Mouse (Mus musculus) gastrocnemius, postnatal 10 days (tissue): ENCODE data around the gene Kctd18. TPM values are rescaled to one million over a fixed set of nuclear protein-coding genes. Genes with fewer than 3 reads are reported as not detected.
"Not testable (repeated sequence)": the region's sequence is repeated elsewhere in the genome, so short reads cannot be mapped to it uniquely, and the experiment has no call there.

Source experiments
- DNase-seq: peaks from one replicate; pipeline ENCODE4 v3.0.0; 2021; ENCODE audit warnings: mixed read lengths
- long read RNA-seq, 2 experiments: library from polyadenylated mRNA; stranded (forward); transcript quantifications; one replicate each; pipeline ENCODE4 v2.0.0; 2021
- total RNA-seq, 2 experiments: library from RNA; stranded (reverse); gene quantifications; 2 replicates each; pipeline ENCODE4 v1.2.3; 2021

Kctd18 gene
- total RNA-seq, result 1 to 10 TPM; 7.7 to 8.0 TPM
- long read RNA-seq, experiment 1, partial matches to known transcripts, result 1 of 9 reads
- long read RNA-seq, experiment 1, other reads (novel, unspliced or antisense), result 6 of 9 reads
- long read RNA-seq, experiment 2, partial matches to known transcripts, result 1 of 9 reads
- long read RNA-seq, experiment 2, other reads (novel, unspliced or antisense), result 5 of 9 reads

GRCm38 (mm10) chr1:58018856-58019255 lies at the start of gene Kctd18:
TSS of gene Kctd18 (minus strand) at chr1:58018956.
- no peak for DNase-seq

GRCm38 (mm10) chr1:58065606-58066005 lies 46.9 kb upstream of the Kctd18 start:
- no peak for DNase-seq

- DNase-seq, result no peak
These were observed 46.4 kb upstream of the Kctd18 start for GRCm38 (mm10) chr1:58065151-58065550.

- no peak for DNase-seq
These were observed 43.4 kb upstream of the Kctd18 start for GRCm38 (mm10) chr1:58062131-58062530.

- DNase-seq, result no peak
These were observed 40.1 kb upstream of the Kctd18 start for GRCm38 (mm10) chr1:58058846-58059245.

GRCm38 (mm10) chr1:58056939-58057338 lies 38.2 kb upstream of the Kctd18 start:
- no peak for DNase-seq

- no peak for DNase-seq
These were observed 37.5 kb upstream of the Kctd18 start for GRCm38 (mm10) chr1:58056074-58056807.

- DNase-seq, result no peak
These were observed 36.8 kb upstream of the Kctd18 start for GRCm38 (mm10) chr1:58055598-58055997.

GRCm38 (mm10) chr1:58049126-58049525 lies 30.4 kb upstream of the Kctd18 start:
- no peak for DNase-seq

- no peak for DNase-seq
These were observed 28.1 kb upstream of the Kctd18 start for GRCm38 (mm10) chr1:58046721-58047290.

GRCm38 (mm10) chr1:58045546-58045945 lies 26.8 kb upstream of the Kctd18 start:
- DNase-seq, result no peak

GRCm38 (mm10) chr1:58045076-58045475 lies 26.3 kb upstream of the Kctd18 start:
- no peak for DNase-seq

GRCm38 (mm10) chr1:58037306-58037705 lies 18.6 kb upstream of the Kctd18 start:
- DNase-seq, result not testable (repeated sequence)

GRCm38 (mm10) chr1:58031160-58031769 lies 12.5 kb upstream of the Kctd18 start:
- DNase-seq, result peak; percentile 56

GRCm38 (mm10) chr1:58030156-58030871 lies 11.6 kb upstream of the Kctd18 start:
- DNase-seq, result peak; percentile 64

- peak; percentile 52 for DNase-seq
These were observed 10.9 kb upstream of the Kctd18 start, which contains the start of gene Aox1 for GRCm38 (mm10) chr1:58029636-58030117. TSS of gene Aox1 (plus strand) at chr1:58029931.

- DNase-seq, result no peak
These were observed 9.0 kb upstream of the Kctd18 start for GRCm38 (mm10) chr1:58027707-58028106.

GRCm38 (mm10) chr1:58006388-58006787 lies 12.4 kb downstream of the Kctd18 start:
- not testable (repeated sequence) for DNase-seq

GRCm38 (mm10) chr1:57998146-57998545 lies 20.6 kb downstream of the Kctd18 start:
- no peak for DNase-seq

GRCm38 (mm10) chr1:57996133-57996615 lies 22.6 kb downstream of the Kctd18 start:
- no peak for DNase-seq

GRCm38 (mm10) chr1:57995432-57996132 lies 23.2 kb downstream of the Kctd18 start, which contains the start of gene Sgo2a:
TSS of gene Sgo2a (plus strand) at chr1:57995971.
- peak; percentile 93 for DNase-seq
